Mouse (Mus musculus) spleen, embryonic (tissue): ENCODE data around the gene Setd1a.

Experiments
- CTCF ChIA-PET: fragments of 350-600 bp; sonication (Branson Sonifier 250); formaldehyde crosslinking; loops from one replicate; lab custom pipeline; 2022; lab: Charles Lee

The Setd1a gene

DNA sequence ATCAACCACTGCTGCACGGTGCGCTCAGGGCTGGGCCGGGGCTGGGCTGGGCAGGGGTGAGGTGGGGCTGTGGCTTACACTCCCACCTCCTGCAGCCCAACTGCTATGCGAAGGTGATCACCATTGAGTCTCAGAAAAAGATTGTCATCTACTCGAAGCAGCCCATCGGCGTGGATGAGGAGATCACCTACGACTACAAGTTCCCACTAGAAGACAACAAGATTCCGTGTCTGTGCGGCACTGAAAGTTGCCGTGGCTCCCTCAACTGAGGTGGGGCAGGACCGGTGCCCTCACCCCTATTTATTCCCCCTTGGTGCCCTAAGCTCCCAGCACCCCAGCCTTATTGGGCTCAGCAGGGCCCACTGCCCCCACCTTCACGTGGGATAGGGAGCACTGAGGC, 22.7 kb downstream of the Setd1a start:
- CTCF ChIA-PET: no interaction called here

DNA sequence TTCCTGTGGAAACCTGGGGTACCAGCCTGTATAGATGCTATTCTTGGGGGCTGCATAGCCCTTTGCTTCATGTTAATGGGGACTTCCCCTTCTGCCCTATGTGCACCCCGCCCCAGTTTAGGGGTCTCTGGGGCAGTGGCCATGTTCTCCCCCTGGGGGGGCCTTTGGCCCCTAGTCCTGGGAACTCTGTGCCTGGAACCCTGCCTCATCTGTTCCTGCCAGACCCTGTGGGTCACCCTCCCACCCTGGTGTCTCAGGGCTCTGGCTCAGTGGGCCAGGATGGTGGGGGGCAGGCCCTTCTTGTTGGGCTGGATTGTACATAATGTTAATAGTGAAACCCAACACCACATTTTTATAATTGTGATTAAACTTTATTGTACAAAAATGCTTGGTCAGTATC, 23.3 kb downstream of the Setd1a start:
- CTCF ChIA-PET: no interaction called here

DNA sequence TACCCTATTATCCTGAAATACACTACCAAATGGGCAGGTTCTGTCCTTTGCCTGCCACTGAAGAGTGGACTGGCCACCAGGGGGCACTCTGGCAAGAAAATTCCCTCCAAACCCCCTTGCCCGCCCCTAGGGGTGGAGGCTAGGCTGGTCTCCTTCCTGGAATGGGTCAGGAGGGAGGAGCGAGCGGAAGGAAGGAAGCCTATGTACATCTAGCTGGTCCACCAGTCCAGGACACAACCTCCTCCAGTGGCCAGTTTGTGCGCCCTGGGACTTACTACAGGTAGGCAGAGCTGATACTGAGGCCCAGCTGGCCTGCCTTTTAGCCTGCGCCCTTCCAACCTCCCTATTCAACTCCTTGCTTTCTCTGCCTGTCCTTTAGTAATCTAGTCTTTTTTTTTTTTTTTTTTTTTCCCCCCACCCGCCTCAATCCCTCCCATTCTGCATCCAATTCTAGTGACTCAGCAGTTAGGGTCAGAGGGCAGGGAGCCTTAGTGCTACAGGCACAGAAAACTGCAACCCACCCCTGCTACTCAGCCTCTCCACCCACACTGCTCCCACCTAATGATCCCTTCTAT, 24.1 kb downstream of the Setd1a start, which contains the start of gene Hsd3b7:
Gene Hsd3b7 (plus strand): TSS at position 170 of the 575 bp plus-strand sequence.
- CTCF ChIA-PET: interaction anchor here (0.5 to 1.2 kb wide), 7 partner anchors 8 to 159 kb away, joined by 3 to 12 read pairs (median 4); partner anchors contain the start of gene Kat8

DNA sequence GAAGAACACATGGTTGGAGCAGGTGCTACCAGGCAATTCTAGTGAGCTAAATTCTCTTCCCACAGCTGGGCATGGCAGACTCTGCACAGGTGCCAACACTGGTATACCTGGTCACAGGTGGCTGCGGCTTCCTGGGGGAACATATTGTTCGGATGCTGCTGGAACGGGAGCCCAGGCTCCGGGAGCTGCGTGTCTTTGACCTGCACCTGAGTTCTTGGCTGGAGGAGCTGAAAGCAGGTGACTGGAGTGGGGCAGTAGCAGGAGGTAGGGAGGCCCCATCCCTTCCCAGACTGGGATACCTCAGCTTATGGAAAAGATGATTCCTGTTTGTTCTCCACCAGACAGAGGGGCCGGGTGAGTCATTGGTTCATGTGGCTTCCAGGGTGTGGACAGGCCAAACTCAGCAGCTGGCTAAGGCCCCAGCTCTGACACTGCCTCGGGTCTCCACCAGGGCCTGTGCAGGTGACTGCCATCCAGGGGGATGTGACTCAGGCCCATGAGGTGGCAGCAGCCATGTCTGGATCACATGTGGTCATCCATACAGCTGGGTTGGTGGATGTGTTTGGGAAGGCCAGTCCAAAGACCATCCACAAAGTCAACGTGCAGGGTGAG, 24.6 kb downstream of the Setd1a start:
- CTCF ChIA-PET: interaction anchor here (0.5 to 1.2 kb wide), 8 partner anchors 9 to 158 kb away, joined by 3 to 12 read pairs (median 6); partner anchors contain the start of gene Kat8

DNA sequence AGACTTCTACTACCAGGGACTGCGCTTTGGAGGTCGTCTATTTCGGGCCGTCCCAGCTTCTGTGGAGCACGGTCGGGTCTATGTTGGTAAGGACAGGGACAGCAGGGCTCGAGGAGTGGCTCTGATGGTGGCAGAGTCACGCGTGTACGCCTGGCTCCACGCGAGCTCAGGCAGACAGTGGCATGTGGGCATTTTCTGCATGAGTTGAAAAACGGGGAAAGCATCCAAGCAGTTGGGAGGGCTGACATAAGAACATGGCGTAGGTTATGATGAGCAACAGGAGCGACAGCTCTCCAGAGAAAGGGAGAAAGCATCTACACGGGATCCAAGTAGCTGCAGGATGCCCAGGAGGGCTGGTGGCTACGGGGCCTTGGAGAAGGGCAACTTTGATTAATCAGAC, 25.8 kb downstream of the Setd1a start:
- CTCF ChIA-PET: no interaction called here

DNA sequence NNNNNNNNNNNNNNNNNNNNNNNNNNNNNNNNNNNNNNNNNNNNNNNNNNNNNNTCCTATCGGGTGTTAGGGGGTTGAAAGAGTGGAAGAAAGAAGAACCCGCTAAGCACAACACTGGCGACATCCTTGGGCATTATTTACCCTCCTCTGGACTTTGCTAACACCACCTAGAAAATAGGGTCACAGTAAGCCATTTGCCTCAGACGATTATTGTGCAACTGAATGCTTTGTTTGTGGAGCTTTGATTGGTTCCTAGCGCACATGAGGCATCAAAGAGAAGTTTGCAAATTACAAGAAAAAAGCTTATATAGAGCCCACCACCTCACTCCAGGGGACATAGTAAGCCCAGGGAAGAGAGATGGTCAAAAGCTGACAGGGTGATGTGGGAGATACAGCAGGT, 32.4 kb downstream of the Setd1a start:
- CTCF ChIA-PET: interaction anchor here (0.6 kb wide), 1 partner anchor 66 kb away, joined by 3 read pairs; no protein-coding TSS in a partner anchor

DNA sequence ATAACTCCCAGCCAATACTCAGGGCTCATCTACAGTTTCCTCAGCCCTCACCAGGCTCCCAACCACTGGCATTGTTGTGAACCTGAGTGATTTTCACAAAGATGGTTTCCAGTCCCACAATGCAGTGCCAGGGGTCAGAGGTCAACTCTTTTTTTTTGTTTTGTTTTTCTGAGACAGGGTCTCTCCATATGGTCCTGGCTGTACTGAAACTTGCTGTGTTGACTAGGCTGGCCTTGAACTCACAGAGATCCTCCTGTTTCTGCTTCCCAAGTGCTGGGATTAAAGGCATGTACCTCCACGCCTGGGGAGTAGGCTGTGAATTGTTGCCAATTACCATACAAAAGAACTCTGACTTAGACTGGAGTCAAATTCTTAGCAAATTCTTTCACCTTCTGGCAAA, 33.4 kb downstream of the Setd1a start:
- CTCF ChIA-PET: no interaction called here

DNA sequence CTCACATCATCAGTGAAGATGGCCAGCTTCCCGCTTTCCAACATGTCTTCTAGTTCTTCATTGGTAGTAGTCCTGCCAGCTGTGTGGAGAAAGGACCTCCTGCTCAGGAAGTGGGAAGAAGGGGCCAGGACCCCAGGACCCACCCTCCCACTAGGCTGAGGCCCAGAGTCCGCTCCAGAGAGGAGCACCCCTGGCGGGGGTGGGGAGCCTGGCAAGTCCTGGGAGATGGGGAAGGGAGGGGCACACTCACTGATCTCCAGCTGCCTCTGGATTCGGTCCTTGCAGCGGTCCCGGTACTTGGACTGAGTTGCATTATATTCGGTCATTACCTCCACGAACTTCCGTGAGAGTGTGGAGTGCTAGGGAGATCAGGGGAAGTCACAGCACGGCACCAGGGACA, 34.2 kb downstream of the Setd1a start:
- CTCF ChIA-PET: no interaction called here

DNA sequence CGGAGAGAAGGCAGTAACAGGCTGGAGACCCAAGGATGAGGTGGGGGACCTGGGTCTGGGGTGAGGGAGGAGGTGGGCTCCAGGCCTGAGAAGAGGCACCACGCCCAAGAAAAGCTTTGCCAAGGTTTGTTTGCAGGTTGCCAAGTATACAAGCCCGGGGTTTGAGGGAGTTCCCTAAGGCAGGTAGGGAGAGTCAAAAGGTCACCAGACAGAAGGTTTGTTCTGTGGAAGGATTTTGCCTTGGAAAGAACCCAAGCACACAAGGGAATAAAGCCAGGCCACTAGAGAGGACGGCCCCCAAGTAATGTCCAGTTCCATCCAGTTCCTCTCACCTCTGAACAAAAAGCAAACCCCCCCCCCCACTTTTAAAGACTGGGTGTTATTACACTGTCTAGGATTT, 34.8 kb downstream of the Setd1a start:
- CTCF ChIA-PET: no interaction called here

DNA sequence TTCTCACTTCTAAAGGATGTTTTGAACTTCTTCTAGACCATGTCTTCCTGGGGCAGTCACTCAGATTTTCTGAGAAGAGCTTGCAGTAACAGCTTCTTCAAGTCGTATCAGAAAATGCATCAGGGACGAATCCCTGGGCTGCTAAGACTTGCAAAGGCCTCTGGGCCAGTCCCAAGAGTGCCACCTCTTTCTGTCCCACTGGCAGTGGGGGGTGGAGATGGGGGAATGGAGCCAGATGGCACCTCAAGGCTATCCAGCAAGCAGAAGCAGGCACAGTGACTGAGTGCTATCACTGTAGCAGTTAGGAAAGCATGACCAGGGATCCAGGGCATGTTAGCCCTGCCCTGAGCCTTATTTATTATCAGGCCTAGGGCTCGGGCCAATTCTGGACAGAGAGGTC, 35.8 kb downstream of the Setd1a start:
- CTCF ChIA-PET: no interaction called here

DNA sequence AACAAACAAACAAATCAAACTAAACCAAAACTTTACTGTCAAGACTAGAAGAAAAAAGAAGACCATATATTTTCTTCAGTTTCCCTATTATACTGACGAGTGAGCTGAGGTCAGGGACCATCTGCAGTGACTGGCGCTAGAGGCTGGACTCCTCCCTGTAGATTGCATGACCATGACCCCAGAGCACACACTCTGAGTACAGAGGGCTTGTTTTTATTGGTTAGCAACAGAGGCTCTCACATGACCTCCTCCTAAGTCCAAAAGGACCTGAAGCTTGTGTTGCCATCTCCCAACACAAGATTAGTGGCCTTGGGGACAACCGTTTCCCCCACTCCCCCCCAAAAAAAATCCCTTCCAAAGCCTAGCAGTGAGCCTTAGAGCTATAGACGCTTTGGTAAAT, 37.4 kb downstream of the Setd1a start:
- CTCF ChIA-PET: no interaction called here

DNA sequence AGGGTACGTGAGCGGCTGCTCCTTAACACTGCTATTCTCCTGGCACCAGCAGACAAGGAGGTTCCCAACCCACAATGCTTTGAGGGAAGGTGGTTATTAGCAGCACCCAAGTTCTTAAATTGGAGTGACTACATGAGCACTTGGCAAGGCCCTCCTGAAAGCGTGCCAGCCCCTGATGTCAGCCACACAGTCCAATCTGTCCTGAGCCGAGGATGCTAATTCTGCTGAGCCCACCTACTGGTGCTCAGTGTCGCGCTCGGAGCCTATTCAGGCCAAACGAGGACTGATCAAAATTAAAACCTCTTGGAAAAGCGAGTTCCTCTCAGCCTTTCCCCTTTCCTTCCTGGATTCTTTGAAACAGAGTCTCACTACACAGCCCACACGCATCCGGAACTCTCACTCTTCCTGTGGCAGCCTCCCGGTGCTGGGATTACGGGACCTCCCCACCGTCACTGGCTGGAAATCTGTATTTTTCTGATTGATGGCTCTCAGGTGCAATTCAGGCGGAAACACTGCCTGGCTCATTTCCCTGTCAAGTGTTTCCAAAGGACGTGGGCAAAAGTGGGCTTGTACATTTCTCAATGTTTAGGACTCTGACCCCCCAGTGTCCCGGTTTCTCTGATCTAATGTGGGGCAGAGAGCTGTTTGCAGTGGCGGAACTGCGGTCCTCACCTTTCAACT, 37.9 kb downstream of the Setd1a start:
- CTCF ChIA-PET: no interaction called here

DNA sequence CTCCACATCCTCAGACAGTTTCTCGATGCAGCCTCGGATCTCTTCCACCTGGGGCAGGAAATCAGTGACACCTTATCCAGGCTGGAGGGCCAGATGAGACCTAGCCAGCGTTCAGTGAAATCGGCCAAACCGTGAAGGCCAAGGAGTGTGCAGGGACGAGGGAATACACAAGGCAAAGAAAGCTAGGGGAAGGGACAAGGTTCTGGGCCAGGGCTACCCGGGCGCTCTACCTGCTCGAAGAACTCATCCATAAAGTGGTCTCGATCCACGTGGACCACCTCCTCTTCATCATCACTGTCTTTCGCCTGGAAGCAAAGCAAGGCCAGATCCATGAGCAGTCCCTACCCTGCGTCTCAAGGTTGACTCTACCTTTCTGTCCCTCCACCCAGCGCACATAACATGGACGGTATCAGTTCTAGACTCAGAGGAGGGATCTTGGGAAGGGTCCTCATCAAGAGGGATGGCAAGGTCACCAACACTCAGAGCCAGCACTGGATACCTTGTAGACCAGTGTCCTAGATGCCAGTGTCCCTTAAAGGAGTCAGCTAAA, 38.7 kb downstream of the Setd1a start:
- CTCF ChIA-PET: no interaction called here

DNA sequence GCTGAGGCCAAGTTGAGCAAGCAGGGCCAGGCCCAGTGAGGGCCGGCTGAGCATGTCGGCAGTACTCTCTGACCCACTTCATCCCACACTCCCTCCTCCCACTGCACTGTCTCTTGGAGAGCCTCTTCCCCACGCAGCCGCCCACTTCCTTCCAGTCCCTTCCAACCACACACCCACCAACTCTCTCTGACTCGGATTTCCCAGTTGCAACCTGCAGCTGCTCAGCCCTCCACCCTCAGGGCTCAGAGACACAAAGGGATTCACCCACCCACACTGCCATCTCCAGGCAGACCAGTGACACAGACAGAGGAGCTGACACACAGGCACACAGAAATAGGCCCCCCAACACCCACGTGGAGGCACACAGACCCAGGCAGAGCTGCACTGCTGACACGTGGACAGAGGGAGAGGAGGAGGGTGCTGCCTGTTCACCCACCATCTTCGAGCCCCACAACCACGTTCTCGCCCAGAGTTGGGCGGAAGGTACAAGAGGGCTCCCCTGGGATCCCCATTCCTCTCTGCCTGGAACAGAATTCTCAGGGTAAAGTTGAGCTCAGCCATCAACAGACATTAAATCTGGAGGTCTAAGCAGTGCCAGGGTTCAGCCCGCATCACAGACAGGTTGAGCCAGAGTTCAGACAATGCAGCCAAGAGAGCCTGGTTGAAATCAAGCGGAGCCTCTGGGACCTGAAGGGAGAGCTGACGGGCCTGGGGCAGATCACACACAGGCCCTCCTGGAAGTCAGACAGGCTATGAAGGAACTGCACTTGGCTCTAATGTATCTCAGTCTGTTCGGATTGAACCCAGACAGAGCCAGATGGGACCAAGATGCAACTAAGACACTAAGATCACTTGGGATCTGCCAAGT, 39.7 kb downstream of the Setd1a start:
- CTCF ChIA-PET: interaction anchor here (0.6 kb wide), 1 partner anchor 448 kb away, joined by 3 read pairs; no protein-coding TSS in a partner anchor

DNA sequence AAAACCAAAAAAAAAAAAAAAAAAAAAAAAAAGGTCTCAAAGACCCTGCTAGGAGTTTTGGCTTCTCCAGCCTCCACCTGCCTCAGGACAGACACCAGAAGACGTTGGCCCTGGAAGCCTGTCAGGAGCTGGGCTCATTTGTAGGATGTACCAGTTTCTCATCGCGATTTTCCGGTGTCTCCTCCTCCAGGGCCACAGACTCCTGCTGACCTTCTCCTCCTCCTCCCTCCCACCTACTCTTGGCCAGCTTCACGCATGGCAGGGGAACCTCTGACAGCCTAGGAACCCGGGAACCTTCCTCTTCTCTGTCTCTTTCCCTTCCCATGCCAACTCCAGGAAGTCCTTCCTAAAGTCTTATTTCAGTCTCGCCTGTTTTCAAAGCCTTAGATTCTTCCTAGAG, 40.6 kb downstream of the Setd1a start:
- CTCF ChIA-PET: no interaction called here

DNA sequence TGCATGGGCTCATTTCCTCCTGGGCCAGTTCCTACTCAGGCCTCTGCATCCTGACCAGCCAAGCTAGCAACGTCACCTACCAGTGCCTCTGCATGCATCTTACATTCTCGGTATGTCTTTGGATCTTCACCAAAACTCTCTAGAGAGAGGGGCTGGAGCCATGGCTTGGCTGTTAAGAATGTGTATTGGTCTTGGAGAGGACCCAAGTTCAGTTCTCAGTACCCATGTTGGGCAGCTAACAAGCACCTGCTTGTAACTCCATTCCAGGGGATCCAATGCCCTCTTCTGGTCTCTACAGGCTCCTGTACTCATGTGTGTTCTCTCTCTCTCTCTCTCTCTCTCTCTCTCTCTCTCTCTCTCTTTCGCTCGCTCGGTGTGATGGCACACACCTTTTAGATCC, 41.3 kb downstream of the Setd1a start:
- CTCF ChIA-PET: no interaction called here

DNA sequence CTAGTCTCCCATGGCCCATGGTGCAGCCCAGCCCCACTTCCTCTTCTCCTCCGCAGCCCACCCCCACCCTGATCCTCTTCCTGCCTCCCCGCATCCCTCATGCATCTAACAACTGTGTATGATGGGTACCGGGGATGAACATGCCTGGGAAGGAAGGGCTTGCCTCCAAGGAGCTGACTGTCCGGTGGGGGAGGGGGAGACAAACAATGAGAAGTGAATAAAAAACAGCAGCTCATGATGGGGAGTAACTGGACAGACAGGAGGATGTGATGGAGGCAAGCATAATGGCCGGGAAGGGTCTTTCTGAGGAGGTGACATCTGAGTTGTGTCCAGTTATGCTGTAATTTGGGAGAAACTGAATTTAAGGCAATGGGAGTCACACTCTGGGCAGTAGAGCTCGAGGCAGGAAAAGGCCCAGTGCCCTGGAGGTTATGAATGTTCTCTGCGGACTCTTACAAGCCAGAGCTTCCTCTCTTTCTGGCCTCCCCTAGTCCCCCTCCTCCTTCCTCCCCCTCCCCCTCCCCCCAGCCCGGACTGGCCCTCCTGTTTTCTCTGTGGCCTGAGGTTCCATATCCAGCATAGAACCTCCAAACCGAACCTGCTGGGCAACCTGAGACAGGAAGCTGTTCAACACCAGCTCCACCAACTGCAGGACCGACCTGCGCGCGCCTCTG, 44.5 kb downstream of the Setd1a start:
- CTCF ChIA-PET: interaction anchor here (0.6 kb wide), 1 partner anchor 8 kb away, joined by 4 read pairs; no protein-coding TSS in a partner anchor

DNA sequence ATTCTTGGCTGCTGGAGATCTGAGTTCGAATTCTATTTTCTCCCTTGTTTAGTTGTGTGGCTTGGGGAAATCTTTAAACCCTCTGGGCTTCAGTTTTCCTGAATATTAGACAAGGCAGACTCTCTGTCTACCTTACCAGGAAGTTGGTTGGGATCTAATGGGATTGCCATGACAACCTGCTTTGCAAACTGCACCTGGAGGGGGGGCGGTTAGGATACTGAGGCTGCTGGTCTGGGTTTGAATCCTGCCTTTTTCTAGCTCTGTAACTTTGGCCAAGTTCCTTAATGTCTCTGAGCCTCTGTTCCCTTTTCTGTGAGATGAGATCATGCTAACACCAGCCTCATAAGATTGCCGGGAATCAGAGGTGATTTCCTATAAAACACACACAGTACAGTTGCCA, 46.0 kb downstream of the Setd1a start:
- CTCF ChIA-PET: interaction anchor here (0.7 to 0.8 kb wide), 2 partner anchors 35 to 299 kb away, joined by 3 read pairs; no protein-coding TSS in a partner anchor

DNA sequence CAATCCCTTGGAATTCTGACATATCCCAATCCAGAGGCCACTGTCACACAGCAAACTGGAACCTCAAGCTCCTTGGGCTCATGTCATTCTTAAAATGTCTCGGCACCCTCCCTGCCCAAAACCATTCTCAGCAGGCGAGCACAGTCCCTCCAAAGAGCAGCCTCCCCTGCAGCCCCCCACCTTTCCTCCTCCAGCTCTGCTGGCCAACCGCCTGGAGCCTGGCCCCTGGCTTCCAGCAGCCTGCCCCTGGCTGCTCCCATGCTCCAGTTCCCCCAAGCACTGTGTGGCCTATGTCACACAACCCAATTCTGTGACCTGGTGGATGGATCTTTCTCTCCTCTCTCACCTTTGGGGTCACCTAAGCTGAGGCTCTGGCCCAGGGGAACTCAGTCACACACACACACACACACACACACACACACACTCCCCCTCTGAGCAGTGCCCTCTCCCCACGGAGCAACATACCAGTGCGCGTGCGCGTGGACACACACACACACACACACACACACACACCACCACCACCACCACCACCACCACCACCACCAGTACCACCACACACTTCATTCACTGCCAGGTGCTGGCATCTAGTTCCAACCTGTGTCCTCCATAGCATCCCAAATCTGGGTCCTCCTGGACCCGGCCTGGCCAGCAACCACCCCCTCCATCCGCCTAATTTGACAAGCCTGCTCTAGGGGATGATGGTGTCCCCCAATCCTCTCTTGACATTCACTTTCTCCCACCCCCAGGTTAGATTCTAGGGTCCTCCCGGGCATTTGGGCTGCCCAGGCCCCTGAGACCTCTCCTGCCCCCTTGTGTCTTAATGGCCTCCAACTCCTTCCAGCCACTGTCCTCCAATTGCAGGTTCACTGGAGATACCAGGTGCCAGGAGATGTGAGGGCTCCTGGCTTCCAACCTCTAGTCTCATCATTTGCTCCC, 47.0 kb downstream of the Setd1a start:
- CTCF ChIA-PET: interaction anchor here (0.8 kb wide), 1 partner anchor 34 kb away, joined by 3 read pairs; no protein-coding TSS in a partner anchor
